Mouse (Mus musculus) B cell, adult 67 days (primary cell): ENCODE measurements around the gene 1500009C09Rik. TPM values are rescaled to one million over a fixed set of nuclear protein-coding genes. Genes with fewer than 3 reads are reported as not detected.

Experiments
- total RNA-seq, 2 experiments: library from RNA; stranded (reverse); gene quantifications; 4 replicates each; pipeline ENCODE4 v1.2.4; 2023

The 1500009C09Rik gene
- not detected for total RNA-seq

DNA sequence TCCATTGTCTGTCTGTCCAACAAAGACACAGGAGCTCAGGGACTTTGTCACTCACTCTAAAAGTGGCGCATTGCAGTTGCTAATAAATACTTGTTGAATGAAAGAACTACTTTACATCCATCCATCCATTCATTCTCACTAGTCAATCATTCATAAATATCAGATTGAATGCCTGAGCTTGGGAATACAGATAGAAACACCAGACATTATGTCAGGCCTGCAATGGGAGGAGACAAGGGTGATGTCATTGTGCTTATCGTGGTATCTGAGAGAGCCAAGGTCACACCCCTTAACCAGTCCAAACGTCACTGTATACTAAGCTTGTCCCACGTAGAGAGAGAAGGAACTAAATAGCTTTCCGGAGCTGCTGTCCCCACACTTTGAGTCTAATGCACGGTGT is at the start of gene 1500009C09Rik:
1500009C09Rik (plus strand) TSS at position 301 of the 400 bp plus-strand sequence.

DNA sequence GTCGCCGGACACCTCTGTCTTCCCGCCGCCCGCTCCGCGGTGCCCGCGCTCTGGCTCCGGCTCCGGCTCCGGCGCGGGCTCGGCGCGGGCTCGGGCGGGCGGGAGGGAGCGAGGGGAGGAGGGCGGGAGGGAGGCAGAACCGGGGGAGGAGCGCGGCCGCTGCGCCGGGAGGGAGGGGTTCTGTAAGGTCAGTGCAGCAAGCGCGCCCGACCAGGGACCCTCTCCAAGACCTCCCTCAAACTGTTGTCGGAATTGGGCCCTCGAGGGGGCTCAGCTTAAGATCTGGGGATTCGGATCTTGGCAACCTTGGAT is 39.5 kb upstream of the 1500009C09Rik start, which contains the start of gene Shisa8:
Shisa8 (minus strand) TSS at position 64 of the 312 bp plus-strand sequence.

GRCm38 (mm10) chr15:82223657-82224601 is 28.3 kb upstream of the 1500009C09Rik start, which contains the start of gene Tnfrsf13c:
TSS of gene Tnfrsf13c (minus strand) at chr15:82224369.

GRCm38 (mm10) chr15:82244115-82244804 is 7.9 kb upstream of the 1500009C09Rik start, which contains the start of gene Cenpm:
TSS of gene Cenpm (minus strand) at chr15:82244748.

GRCm38 (mm10) chr15:82274593-82274926 is 22.4 kb downstream of the 1500009C09Rik start, which contains the start of gene Sept3:
TSS of gene Sept3 (plus strand) at chr15:82274893.

DNA sequence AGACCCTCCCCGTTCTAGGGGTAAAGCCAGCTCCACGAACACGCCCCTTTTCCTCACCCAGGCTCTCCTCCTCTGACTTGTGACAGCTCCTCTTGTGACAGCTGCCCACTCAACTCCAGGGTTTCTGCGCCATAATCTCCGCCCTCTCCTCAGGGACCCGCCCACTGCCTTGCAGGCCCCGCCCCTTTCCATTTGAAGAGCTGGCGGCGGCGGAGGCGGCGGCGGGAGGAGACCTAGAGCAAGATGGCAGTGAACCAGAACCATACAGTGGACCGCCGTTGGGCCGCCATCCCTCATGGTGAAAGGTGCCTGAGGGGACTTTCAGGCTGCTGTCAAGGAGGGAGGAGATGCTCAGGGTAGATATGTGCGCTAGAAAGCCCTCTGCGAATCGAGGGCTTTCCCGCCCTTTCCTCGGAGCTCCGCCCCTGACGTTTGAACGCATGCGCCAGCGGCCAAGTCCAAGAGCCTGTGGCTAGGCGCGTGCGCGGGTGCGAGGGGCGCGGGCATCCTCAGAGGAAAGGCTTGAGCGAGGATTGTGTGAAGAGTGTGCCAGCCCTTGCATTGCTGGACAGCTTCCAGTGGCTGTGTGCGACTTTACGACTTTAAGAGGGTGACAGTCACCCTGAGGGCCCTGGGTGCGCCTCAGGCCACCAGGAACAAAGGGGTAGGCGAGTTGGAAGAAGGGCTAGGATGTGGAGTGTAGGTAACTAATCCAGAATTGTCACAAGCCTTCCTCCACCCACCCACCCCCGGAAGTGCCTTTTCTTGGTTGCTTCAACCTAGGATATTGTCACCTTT is 46.8 kb downstream of the 1500009C09Rik start, which contains the start of gene Wbp2nl:
Wbp2nl (plus strand) TSS at position 191 of the 798 bp plus-strand sequence.

Other genes starting within 250 kb of the 1500009C09Rik start
- 10 to 100 TPM; 26.1 to 31.1 TPM for gene Desi1, start 218.5 kb upstream of the 1500009C09Rik start, total RNA-seq
- 100 to 1,000 TPM; 102 to 122 TPM for gene Snu13, start 204.8 kb upstream of the 1500009C09Rik start, total RNA-seq
- not detected for gene 4930407I10Rik, start 193.2 kb upstream of the 1500009C09Rik start, total RNA-seq
- not detected for gene Mei1, start 182.4 kb upstream of the 1500009C09Rik start, total RNA-seq
- gene Ccdc134, start 124.5 kb upstream of the 1500009C09Rik start, total RNA-seq: 10 to 100 TPM; 57.8 to 66.3 TPM
- gene Srebf2, start 105.2 kb upstream of the 1500009C09Rik start, total RNA-seq: 100 to 1,000 TPM; 225 to 242 TPM
- gene Shisa8, start 39.6 kb upstream of the 1500009C09Rik start, total RNA-seq: 1 to 10 TPM; 7.9 to 8.9 TPM
- 100 to 1,000 TPM; 350 to 394 TPM for gene Tnfrsf13c, start 28.0 kb upstream of the 1500009C09Rik start, total RNA-seq
- 1 to 10 TPM in 1 of 2 experiments, not detected in 1; 3.9 TPM for gene Cenpm, start 7.6 kb upstream of the 1500009C09Rik start, total RNA-seq
- gene Sept3, start 22.5 kb downstream of the 1500009C09Rik start, total RNA-seq: not detected
- not detected for gene Wbp2nl, start 46.6 kb downstream of the 1500009C09Rik start, total RNA-seq
- 10 to 100 TPM; 40.2 to 52.2 TPM for gene Naga, start 86.5 kb downstream of the 1500009C09Rik start, total RNA-seq
- not detected for gene Pheta2, start 86.5 kb downstream of the 1500009C09Rik start, total RNA-seq
- 10 to 100 TPM; 78.1 to 82.2 TPM for gene Smdt1, start 86.6 kb downstream of the 1500009C09Rik start, total RNA-seq
- 100 to 1,000 TPM; 119 to 121 TPM for gene Ndufa6, start 101.9 kb downstream of the 1500009C09Rik start, total RNA-seq
- gene Cyp2d22, start 127.9 kb downstream of the 1500009C09Rik start, total RNA-seq: 1 to 10 TPM; 5.9 to 10.0 TPM
- gene Cyp2d11, start 141.6 kb downstream of the 1500009C09Rik start, total RNA-seq: not detected
- not detected for gene Cyp2d10, start 154.8 kb downstream of the 1500009C09Rik start, total RNA-seq
- gene Cyp2d9, start 181.0 kb downstream of the 1500009C09Rik start, total RNA-seq: not detected